Mouse (Mus musculus): ENCODE results near the gene Gm9045.
A peak's percentile ranks its signal among the peaks of the same experiment; 100 is the strongest.
"Not testable (repeated sequence)": the region's sequence is repeated elsewhere in the genome, so short reads cannot be mapped to it uniquely, and the experiment has no call there.

The Gm9045 gene

GRCm38 (mm10) chr10:118337731-118338130 lies at the start of gene Gm9045:
TSS of gene Gm9045 (minus strand) at chr10:118337831.
- DNase-seq = not testable (repeated sequence)

GRCm38 (mm10) chr10:118370443-118370842 lies 32.8 kb upstream of the Gm9045 start:
- peak; percentile 90 to 92 for DNase-seq

GRCm38 (mm10) chr10:118369518-118369917 lies 31.9 kb upstream of the Gm9045 start:
- no peak for DNase-seq

GRCm38 (mm10) chr10:118354005-118354404 lies 16.4 kb upstream of the Gm9045 start, which contains the start of gene Gm9049:
TSS of gene Gm9049 (minus strand) at chr10:118354105.
- DNase-seq = not testable (repeated sequence)

- not testable (repeated sequence) for DNase-seq
Measured at GRCm38 (mm10) chr10:118348579-118348978, 10.9 kb upstream of the Gm9045 start, which contains the start of gene Gm9048. TSS of gene Gm9048 (minus strand) at chr10:118348679.

- not testable (repeated sequence) for DNase-seq
Measured at GRCm38 (mm10) chr10:118343155-118343554, 5.5 kb upstream of the Gm9045 start, which contains the start of gene Gm9046. TSS of gene Gm9046 (minus strand) at chr10:118343255.

GRCm38 (mm10) chr10:118332308-118332707 lies 5.3 kb downstream of the Gm9045 start, which contains the start of gene Gm9044:
TSS of gene Gm9044 (minus strand) at chr10:118332408.
- DNase-seq = not testable (repeated sequence)

- DNase-seq = not testable (repeated sequence)
Measured at GRCm38 (mm10) chr10:118326869-118327268, 10.8 kb downstream of the Gm9045 start, which contains the start of gene Gm9040. TSS of gene Gm9040 (minus strand) at chr10:118326969.

GRCm38 (mm10) chr10:118319024-118319423 lies 18.6 kb downstream of the Gm9045 start:
- no peak for DNase-seq

- not testable (repeated sequence) for DNase-seq
Measured at GRCm38 (mm10) chr10:118302133-118302532, 35.5 kb downstream of the Gm9045 start.

GRCm38 (mm10) chr10:118294938-118295337 lies 42.7 kb downstream of the Gm9045 start, which contains the start of gene Iltifb:
TSS of gene Iltifb (minus strand) at chr10:118295038.
- no peak for DNase-seq
